Mouse (Mus musculus): ENCODE measurements around the gene Tmem164. TPM values are rescaled to one million over a fixed set of nuclear protein-coding genes. Genes with fewer than 3 reads are reported as not detected.

Gene Tmem164
- polyA plus RNA-seq, 1 experiment = 12.4 TPM

- H3K4me1 ChIP-seq (ENCODE audit: control insufficient read depth, insufficient read depth, insufficient read length, low read length) = no peaks in the 10 kb centered on the region
- H3K27ac ChIP-seq (ENCODE audit: insufficient read depth, low read depth, low read length) = no peak overlapping the region
- 71% methylated on average over 2 of the region's 2 CpGs for WGBS
- no peak overlapping the region for H3K4me3 ChIP-seq (ENCODE audit: low read depth, low read length)
- H3K36me3 ChIP-seq (ENCODE audit: control insufficient read depth, insufficient read depth, low read length) = 0 out of 2 replicates have a peak, but pooled peaks cover 5% of the 10 kb centered on the region
- no peak for TF ChIP-seq CTCF (IDR thresholded peaks at IDR 0.05; ENCODE audit: extremely low read depth, insufficient read length, insufficient replicate concordance, low read depth, low read length)
- no peak for TF ChIP-seq POLR2A (IDR thresholded peaks at IDR 0.05; ENCODE audit: low read depth, low read length)
- H3K27me3 ChIP-seq (ENCODE audit: control insufficient read depth, insufficient read depth, low read length) = no peaks in the 10 kb centered on the region
Observed at GRCm38 (mm10) chrX:142724203-142724602, 43.0 kb downstream of the Tmem164 start.

DNA sequence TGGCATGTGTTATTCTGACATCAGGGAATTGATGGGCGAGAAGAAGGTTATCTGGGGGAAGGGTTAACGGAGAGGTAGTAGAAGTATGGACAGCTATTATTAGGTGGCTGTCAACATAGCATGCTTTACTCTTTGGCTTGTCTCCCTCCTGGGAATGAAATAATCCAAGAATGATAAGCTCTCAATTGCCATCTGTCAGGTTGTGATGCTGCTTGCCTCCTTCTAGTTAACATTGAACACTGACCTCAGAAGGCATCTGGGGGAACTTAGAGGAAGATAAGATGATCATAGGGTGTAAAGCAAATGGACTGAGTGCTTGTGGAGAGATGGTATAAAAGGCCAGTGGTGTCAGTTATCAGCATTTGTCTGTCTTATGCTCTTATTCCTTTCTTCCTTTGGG lies 44.4 kb downstream of the Tmem164 start:
- Histone ChIP-seq H3K4me1 (ENCODE audit: control insufficient read depth, insufficient read depth, insufficient read length, low read length) (no peaks in the 10 kb centered on the region), H3K27ac (ENCODE audit: insufficient read depth, low read depth, low read length) (no peak overlapping the region), H3K4me3 (ENCODE audit: low read depth, low read length) (no peak overlapping the region), H3K27me3 (ENCODE audit: control insufficient read depth, insufficient read depth, low read length) (no peaks in the 10 kb centered on the region), H3K36me3 (ENCODE audit: control insufficient read depth, insufficient read depth, low read length) (0 out of 2 replicates have a peak, but pooled peaks cover 3% of the 10 kb centered on the region)
- WGBS = 77% methylated on average over 2 of the region's 2 CpGs
- no peak for TF ChIP-seq CTCF (IDR thresholded peaks at IDR 0.05; ENCODE audit: extremely low read depth, insufficient read length, insufficient replicate concordance, low read depth, low read length)
- TF ChIP-seq POLR2A (IDR thresholded peaks at IDR 0.05; ENCODE audit: low read depth, low read length) = no peak

DNA sequence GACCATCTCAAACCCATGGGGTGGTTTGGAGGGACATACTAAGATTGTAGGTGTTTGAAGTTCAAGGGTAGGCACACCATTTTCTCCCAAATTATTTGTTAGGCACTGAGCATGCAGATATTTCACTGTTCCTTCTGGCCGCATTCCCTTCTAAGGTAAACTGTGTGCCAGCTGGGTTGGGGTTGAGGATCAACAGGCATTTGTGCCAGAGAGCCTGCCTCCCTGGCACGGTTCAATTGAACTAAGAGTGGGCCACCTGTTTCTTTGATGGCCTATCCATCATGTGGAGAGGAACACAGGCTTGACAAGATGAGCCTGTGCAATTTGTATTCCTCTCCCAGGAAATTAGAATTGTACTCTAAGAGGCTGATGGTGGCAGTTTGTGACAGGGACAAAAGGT lies 45.1 kb downstream of the Tmem164 start:
- H3K4me1 ChIP-seq (ENCODE audit: control insufficient read depth, insufficient read depth, insufficient read length, low read length) = no peaks in the 10 kb centered on the region
- 0 out of 2 replicates have a peak, but pooled peaks cover 3% of the 10 kb centered on the region for H3K36me3 ChIP-seq (ENCODE audit: control insufficient read depth, insufficient read depth, low read length)
- H3K27me3 ChIP-seq (ENCODE audit: control insufficient read depth, insufficient read depth, low read length) = no peaks in the 10 kb centered on the region
- WGBS = 55% methylated on average over 2 of the region's 2 CpGs
- TF ChIP-seq POLR2A (IDR thresholded peaks at IDR 0.05; ENCODE audit: low read depth, low read length) = no peak
- TF ChIP-seq CTCF (IDR thresholded peaks at IDR 0.05; ENCODE audit: extremely low read depth, insufficient read length, insufficient replicate concordance, low read depth, low read length) = no peak
- no peak overlapping the region for H3K27ac ChIP-seq (ENCODE audit: insufficient read depth, low read depth, low read length)
- H3K4me3 ChIP-seq (ENCODE audit: low read depth, low read length) = no peak overlapping the region

- Histone ChIP-seq H3K27ac (ENCODE audit: insufficient read depth, low read depth, low read length) (no peak overlapping the region), H3K4me1 (ENCODE audit: control insufficient read depth, insufficient read depth, insufficient read length, low read length) (no peaks in the 10 kb centered on the region), H3K36me3 (ENCODE audit: control insufficient read depth, insufficient read depth, low read length) (0 out of 2 replicates have a peak, but pooled peaks cover 3% of the 10 kb centered on the region), H3K27me3 (ENCODE audit: control insufficient read depth, insufficient read depth, low read length) (no peaks in the 10 kb centered on the region), H3K4me3 (ENCODE audit: low read depth, low read length) (no peak overlapping the region)
- WGBS = 90% methylated on average over 6 of the region's 6 CpGs
- TF ChIP-seq CTCF (IDR thresholded peaks at IDR 0.05; ENCODE audit: extremely low read depth, insufficient read length, insufficient replicate concordance, low read depth, low read length) (no peak), POLR2A (IDR thresholded peaks at IDR 0.05; ENCODE audit: low read depth, low read length) (no peak)
Observed at GRCm38 (mm10) chrX:142727847-142728246, 46.6 kb downstream of the Tmem164 start.

DNA sequence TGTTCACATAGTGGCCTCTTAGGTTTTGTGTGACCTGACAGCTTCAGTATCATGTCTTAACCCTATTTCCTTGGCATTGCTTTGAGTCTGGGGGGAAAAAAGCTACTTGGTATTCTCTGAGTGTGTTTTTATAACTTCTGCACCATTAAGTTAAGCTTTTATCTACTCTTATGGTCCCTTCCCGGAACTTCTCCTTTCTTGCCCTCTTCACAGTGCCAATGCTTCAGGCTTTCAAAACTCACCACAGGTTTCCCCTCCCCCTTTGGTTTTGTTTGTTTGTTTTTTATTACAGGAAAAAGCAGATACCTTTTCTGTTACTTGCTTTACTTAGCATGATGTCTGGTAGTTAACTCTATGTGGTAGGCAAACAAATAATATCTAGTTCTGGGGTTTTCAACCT lies 47.8 kb downstream of the Tmem164 start:
- no peaks in the 10 kb centered on the region for H3K4me1 ChIP-seq (ENCODE audit: control insufficient read depth, insufficient read depth, insufficient read length, low read length)
- WGBS = 74% methylated on average over 1 of the region's 1 CpGs

DNA sequence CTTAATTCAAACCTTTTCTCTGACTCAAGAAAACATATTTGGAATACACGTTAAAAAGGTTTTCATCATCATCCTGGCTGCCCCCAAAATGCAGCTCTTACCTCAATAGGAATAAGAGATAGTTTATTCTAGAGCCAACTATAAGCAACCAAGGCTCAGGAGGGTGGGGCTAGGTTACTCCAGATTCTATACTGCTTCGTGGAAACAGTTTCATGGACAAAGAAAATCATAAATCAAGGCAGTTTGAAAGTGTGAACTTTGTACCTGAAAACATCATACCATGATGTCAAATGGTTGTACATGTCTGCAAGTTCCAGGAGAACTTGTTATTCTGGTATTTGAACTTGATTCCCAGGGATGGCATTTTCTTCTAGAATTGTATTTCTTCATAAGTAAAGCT lies 48.3 kb downstream of the Tmem164 start:
- TF ChIP-seq CTCF (IDR thresholded peaks at IDR 0.05; ENCODE audit: extremely low read depth, insufficient read length, insufficient replicate concordance, low read depth, low read length) = no peak
- TF ChIP-seq POLR2A (IDR thresholded peaks at IDR 0.05; ENCODE audit: low read depth, low read length) = no peak
- WGBS = 34% methylated on average over 2 of the region's 2 CpGs
- Histone ChIP-seq H3K27ac (ENCODE audit: insufficient read depth, low read depth, low read length) (no peak overlapping the region), H3K36me3 (ENCODE audit: control insufficient read depth, insufficient read depth, low read length) (0 out of 2 replicates have a peak, but pooled peaks cover 3% of the 10 kb centered on the region), H3K4me3 (ENCODE audit: low read depth, low read length) (no peak overlapping the region), H3K27me3 (ENCODE audit: control insufficient read depth, insufficient read depth, low read length) (no peaks in the 10 kb centered on the region), H3K4me1 (ENCODE audit: control insufficient read depth, insufficient read depth, insufficient read length, low read length) (no peaks in the 10 kb centered on the region)

More for the DNA sequence above, 47.8 kb downstream of the Tmem164 start:
- Histone ChIP-seq H3K36me3 (ENCODE audit: control insufficient read depth, insufficient read depth, low read length) (0 out of 2 replicates have a peak, but pooled peaks cover 3% of the 10 kb centered on the region), H3K4me3 (ENCODE audit: low read depth, low read length) (no peak overlapping the region), H3K27me3 (ENCODE audit: control insufficient read depth, insufficient read depth, low read length) (no peaks in the 10 kb centered on the region), H3K27ac (ENCODE audit: insufficient read depth, low read depth, low read length) (no peak overlapping the region)
- TF ChIP-seq CTCF (IDR thresholded peaks at IDR 0.05; ENCODE audit: extremely low read depth, insufficient read length, insufficient replicate concordance, low read depth, low read length) (no peak), POLR2A (IDR thresholded peaks at IDR 0.05; ENCODE audit: low read depth, low read length) (no peak)

DNA sequence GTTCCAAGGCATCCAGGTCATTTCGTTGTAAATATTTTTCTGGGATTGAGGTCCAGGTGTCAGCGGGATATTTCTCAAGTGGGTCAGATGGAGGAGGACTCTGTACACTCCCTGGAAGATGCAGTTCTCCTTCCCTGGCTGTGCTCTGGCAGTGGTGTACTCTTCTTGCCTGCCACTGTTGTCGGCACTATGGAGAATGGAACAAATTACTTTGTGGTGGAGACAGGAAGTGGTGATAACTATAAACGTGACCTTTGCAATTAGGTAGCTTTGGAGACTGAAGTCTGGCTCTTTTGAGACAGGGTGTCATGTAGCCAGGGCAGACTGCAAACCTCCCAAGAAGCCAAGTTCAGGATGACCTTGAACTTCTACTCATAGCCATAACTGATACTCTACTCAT lies 55.9 kb downstream of the Tmem164 start:
- no peaks in the 10 kb centered on the region for H3K27me3 ChIP-seq (ENCODE audit: control insufficient read depth, insufficient read depth, low read length)
- WGBS = 52% methylated on average over 4 of the region's 4 CpGs
- peaks cover 5% of the 10 kb centered on the region for H3K36me3 ChIP-seq (ENCODE audit: control insufficient read depth, insufficient read depth, low read length)
- no peak overlapping the region for H3K27ac ChIP-seq (ENCODE audit: insufficient read depth, low read depth, low read length)
- peaks cover 4% of the 10 kb centered on the region; the same call in 1 of the 2 replicates for H3K4me1 ChIP-seq (ENCODE audit: control insufficient read depth, insufficient read depth, insufficient read length, low read length)
- TF ChIP-seq POLR2A (IDR thresholded peaks at IDR 0.05; ENCODE audit: low read depth, low read length) = no peak
- H3K4me3 ChIP-seq (ENCODE audit: low read depth, low read length) = no peak overlapping the region
